Mouse (Mus musculus): Measurements from ENCODE around the gene Rbfox3.

DNA sequence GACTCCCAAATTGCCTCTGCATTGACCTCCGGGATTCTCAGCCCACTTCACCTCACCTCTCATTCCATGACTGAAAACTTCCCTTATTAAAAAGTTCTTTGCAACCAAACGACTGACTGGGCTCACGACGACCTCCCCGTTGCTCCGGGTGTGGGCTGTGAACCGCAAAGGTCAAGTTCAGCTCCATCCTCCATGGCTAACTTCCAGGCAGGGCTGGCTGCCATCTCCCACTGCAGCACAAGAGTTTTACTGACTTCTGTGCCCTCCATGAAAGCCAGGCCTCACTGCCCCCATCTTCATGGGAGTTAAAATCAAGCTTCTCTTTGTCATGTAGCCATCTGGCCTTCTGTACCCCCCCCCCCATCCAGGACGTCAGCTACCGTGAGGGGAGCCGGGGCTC is 273.7 kb downstream of the Rbfox3 start:
- no peak for TF ChIP-seq CTCF (IDR thresholded peaks at IDR 0.05; ENCODE audit: control insufficient read depth, insufficient read depth, low read length)
- no peak for TF ChIP-seq POLR2A (IDR thresholded peaks at IDR 0.05; ENCODE audit: borderline replicate concordance, control insufficient read depth, low read depth, low read length)
